Mouse (Mus musculus) stomach, embryonic 15.5 days (tissue): ENCODE results near the gene Myh3. TPM values are rescaled to one million over a fixed set of nuclear protein-coding genes. Genes with fewer than 3 reads are reported as not detected.

Experiments used
- ATAC-seq: fragments of 200-750 bp; cut with Nextera tagmentation; 2 replicates; pipeline ENCODE4 v1.8.0; 2017; ENCODE audit warnings: low read depth, moderate number of reproducible peaks, moderate TSS enrichment; ENCODE audit not compliant: insufficient read depth, low FRiP score
- H3K27ac ChIP-seq: fragments of 300-500 bp; sonication (generic); 2 replicates; pipeline ENCODE4 v1.5.1; 2015; ENCODE audit warnings: mild to moderate bottlenecking, inconsistent platforms
- H3K27me3 ChIP-seq: fragments of 300-500 bp; sonication (generic); replicated peaks from 2 replicates; pipeline ENCODE4 v1.6.1; 2015; ENCODE audit warnings: inconsistent platforms
- H3K36me3 ChIP-seq: fragments of 300-500 bp; sonication (generic); 2 replicates; pipeline ENCODE4 v1.6.1; 2015; ENCODE audit warnings: inconsistent platforms
- H3K4me1 ChIP-seq: fragments of 300-500 bp; sonication (generic); 2 replicates; pipeline ENCODE4 v1.6.1; 2015; ENCODE audit warnings: inconsistent platforms
- H3K4me2 ChIP-seq: fragments of 300-500 bp; sonication (generic); 2 replicates; pipeline ENCODE4 v1.6.1; 2015; ENCODE audit warnings: mild to moderate bottlenecking, inconsistent platforms
- H3K4me3 ChIP-seq: fragments of 300-500 bp; sonication (generic); replicated peaks from 2 replicates; pipeline ENCODE4 v1.5.1; 2015; ENCODE audit warnings: inconsistent platforms
- H3K9ac ChIP-seq: fragments of 300-500 bp; sonication (generic); 2 replicates; pipeline ENCODE4 v1.6.1; 2015; ENCODE audit warnings: inconsistent platforms
- H3K9me3 ChIP-seq: fragments of 300-500 bp; sonication (generic); 2 replicates; pipeline ENCODE4 v1.6.1; 2016; ENCODE audit warnings: inconsistent platforms
- WGBS: fragments of 180-500 bp; shearing (Covaris S2); methylation state at CpG from one replicate; pipeline ENCODE4 v1.1.7; 2015; 5-methylcytosine and 5-hydroxymethylcytosine counted together
- polyA plus RNA-seq: library from polyadenylated mRNA; unstranded; fragments of >200 nt; fragmentation: Nextera tagmentation; extraction: Ambion mirVana; gene quantifications from 2 replicates; pipeline ENCODE4 v1.2.1, GENCODE M21; 2015

Myh3 gene
- polyA plus RNA-seq, 1 experiment from 2014 or later = 1.0 TPM

GRCm38 (mm10) chr11:67093652-67094051 lies 15.6 kb downstream of the Myh3 start:
- ATAC-seq = no peak
- Histone ChIP-seq H3K27me3 (no peaks in the 10 kb centered on the region), H3K9ac (no peak overlapping the region), H3K4me1 (no peaks in the 10 kb centered on the region), H3K36me3 (no peaks in the 10 kb centered on the region), H3K27ac (no peak overlapping the region), H3K4me3 (no peak overlapping the region), H3K4me2 (no peak overlapping the region), H3K9me3 (no peaks in the 10 kb centered on the region)
- WGBS = 89% methylated on average over 5 of the region's 5 CpGs

- ATAC-seq = no peak
- Histone ChIP-seq H3K4me3 (no peak overlapping the region), H3K27ac (no peak overlapping the region), H3K9ac (no peak overlapping the region), H3K27me3 (no peaks in the 10 kb centered on the region), H3K4me1 (no peaks in the 10 kb centered on the region), H3K36me3 (no peaks in the 10 kb centered on the region), H3K4me2 (no peak overlapping the region), H3K9me3 (no peaks in the 10 kb centered on the region)
- WGBS = 59% methylated on average over 29 of the region's 29 CpGs
These were observed 16.4 kb downstream of the Myh3 start for GRCm38 (mm10) chr11:67094470-67094869.

GRCm38 (mm10) chr11:67097709-67098108 lies 19.6 kb downstream of the Myh3 start:
- Histone ChIP-seq H3K27ac (no peak overlapping the region), H3K9me3 (no peaks in the 10 kb centered on the region), H3K27me3 (no peaks in the 10 kb centered on the region), H3K4me1 (no peaks in the 10 kb centered on the region), H3K4me2 (no peak overlapping the region), H3K4me3 (no peak overlapping the region), H3K9ac (no peak overlapping the region), H3K36me3 (no peaks in the 10 kb centered on the region)
- WGBS = 92% methylated on average over 10 of the region's 10 CpGs
- no peak for ATAC-seq

- no peak overlapping the region for H3K4me3 ChIP-seq
- no peaks in the 10 kb centered on the region for H3K27me3 ChIP-seq
- H3K27ac ChIP-seq = no peak overlapping the region
- no peaks in the 10 kb centered on the region for H3K9me3 ChIP-seq
- ATAC-seq = no peak
- 79% methylated on average over 11 of the region's 11 CpGs for WGBS
- H3K9ac ChIP-seq = no peak overlapping the region
- H3K36me3 ChIP-seq = no peaks in the 10 kb centered on the region
- no peaks in the 10 kb centered on the region for H3K4me1 ChIP-seq
- no peak overlapping the region for H3K4me2 ChIP-seq
These were observed 20.3 kb downstream of the Myh3 start for GRCm38 (mm10) chr11:67098427-67098826.

GRCm38 (mm10) chr11:67099241-67099640 lies 21.1 kb downstream of the Myh3 start:
- H3K9ac ChIP-seq = no peak overlapping the region
- no peaks in the 10 kb centered on the region for H3K9me3 ChIP-seq
- no peak overlapping the region for H3K4me3 ChIP-seq
- no peaks in the 10 kb centered on the region for H3K27me3 ChIP-seq
- no peak overlapping the region for H3K27ac ChIP-seq
- WGBS = 93% methylated on average over 16 of the region's 16 CpGs
- no peak for ATAC-seq
- no peaks in the 10 kb centered on the region for H3K4me1 ChIP-seq
- H3K36me3 ChIP-seq = no peaks in the 10 kb centered on the region
- H3K4me2 ChIP-seq = no peak overlapping the region

- Histone ChIP-seq H3K9ac (no peak overlapping the region), H3K4me2 (no peak overlapping the region), H3K27me3 (no peaks in the 10 kb centered on the region), H3K36me3 (no peaks in the 10 kb centered on the region), H3K27ac (no peak overlapping the region), H3K4me1 (no peaks in the 10 kb centered on the region), H3K9me3 (no peaks in the 10 kb centered on the region), H3K4me3 (no peak overlapping the region)
- WGBS = 32% methylated on average over 6 of the region's 6 CpGs
- ATAC-seq = no peak
These were observed 22.1 kb downstream of the Myh3 start for GRCm38 (mm10) chr11:67100169-67100568.

GRCm38 (mm10) chr11:67101713-67102112 lies 23.6 kb downstream of the Myh3 start:
- no peak for ATAC-seq
- Histone ChIP-seq H3K4me3 (no peak overlapping the region), H3K27ac (no peak overlapping the region), H3K27me3 (no peaks in the 10 kb centered on the region), H3K4me2 (no peak overlapping the region), H3K9ac (no peak overlapping the region), H3K36me3 (no peaks in the 10 kb centered on the region), H3K4me1 (no peaks in the 10 kb centered on the region), H3K9me3 (no peaks in the 10 kb centered on the region)
- WGBS = 35% methylated on average over 6 of the region's 8 CpGs

- H3K9ac ChIP-seq = no peak overlapping the region
- WGBS = 75% methylated on average over 9 of the region's 9 CpGs
These were observed 25.2 kb downstream of the Myh3 start for GRCm38 (mm10) chr11:67103256-67103655.

GRCm38 (mm10) chr11:67104242-67104641 lies 26.1 kb downstream of the Myh3 start:
- Histone ChIP-seq H3K4me3 (no peak overlapping the region), H3K4me1 (no peaks in the 10 kb centered on the region), H3K36me3 (no peaks in the 10 kb centered on the region), H3K9me3 (no peaks in the 10 kb centered on the region), H3K4me2 (no peak overlapping the region), H3K27me3 (no peaks in the 10 kb centered on the region), H3K9ac (no peak overlapping the region), H3K27ac (no peak overlapping the region)
- 73% methylated on average over 1 of the region's 1 CpGs for WGBS
- no peak for ATAC-seq

More at GRCm38 (mm10) chr11:67103256-67103655, 25.2 kb downstream of the Myh3 start:
- Histone ChIP-seq H3K36me3 (no peaks in the 10 kb centered on the region), H3K4me2 (no peak overlapping the region), H3K4me3 (no peak overlapping the region), H3K4me1 (no peaks in the 10 kb centered on the region), H3K27me3 (no peaks in the 10 kb centered on the region), H3K27ac (no peak overlapping the region), H3K9me3 (no peaks in the 10 kb centered on the region)
- ATAC-seq = no peak

GRCm38 (mm10) chr11:67104714-67105113 lies 26.6 kb downstream of the Myh3 start:
- H3K36me3 ChIP-seq = no peaks in the 10 kb centered on the region
- no peak overlapping the region for H3K27ac ChIP-seq
- H3K9me3 ChIP-seq = no peaks in the 10 kb centered on the region
- no peak for ATAC-seq
- no peak overlapping the region for H3K9ac ChIP-seq
- no peaks in the 10 kb centered on the region for H3K27me3 ChIP-seq
- no peak overlapping the region for H3K4me3 ChIP-seq
- H3K4me1 ChIP-seq = no peaks in the 10 kb centered on the region
- WGBS = 67% methylated on average over 11 of the region's 11 CpGs
- no peak overlapping the region for H3K4me2 ChIP-seq

GRCm38 (mm10) chr11:67105689-67106088 lies 27.6 kb downstream of the Myh3 start:
- 41% methylated on average over 4 of the region's 4 CpGs for WGBS
- Histone ChIP-seq H3K27ac (no peak overlapping the region), H3K4me3 (no peak overlapping the region), H3K36me3 (no peaks in the 10 kb centered on the region), H3K4me2 (no peak overlapping the region), H3K9me3 (no peaks in the 10 kb centered on the region), H3K4me1 (no peaks in the 10 kb centered on the region), H3K27me3 (no peaks in the 10 kb centered on the region), H3K9ac (no peak overlapping the region)
- no peak for ATAC-seq

- no peak overlapping the region for H3K4me2 ChIP-seq
- ATAC-seq = no peak
- H3K9me3 ChIP-seq = no peaks in the 10 kb centered on the region
- WGBS = 89% methylated on average over 10 of the region's 10 CpGs
- H3K9ac ChIP-seq = no peak overlapping the region
- H3K27ac ChIP-seq = no peak overlapping the region
- H3K4me1 ChIP-seq = no peaks in the 10 kb centered on the region
- no peaks in the 10 kb centered on the region for H3K36me3 ChIP-seq
- no peak overlapping the region for H3K4me3 ChIP-seq
- no peaks in the 10 kb centered on the region for H3K27me3 ChIP-seq
These were observed 28.9 kb downstream of the Myh3 start for GRCm38 (mm10) chr11:67106973-67107372.

- Histone ChIP-seq H3K4me3 (no peak overlapping the region), H3K9ac (no peak overlapping the region), H3K36me3 (no peaks in the 10 kb centered on the region), H3K4me1 (no peaks in the 10 kb centered on the region), H3K9me3 (no peaks in the 10 kb centered on the region), H3K27me3 (no peaks in the 10 kb centered on the region), H3K4me2 (no peak overlapping the region), H3K27ac (no peak overlapping the region)
- WGBS = 37% methylated on average over 5 of the region's 5 CpGs
- no peak for ATAC-seq
These were observed 32.3 kb downstream of the Myh3 start for GRCm38 (mm10) chr11:67110168-67110948.
